In genomic region chr17:43701060-43701459, GRCm38 (mm10) we compare ENCODE assay signal across 9 mouse cellular contexts. TPM values are rescaled to one million over a fixed set of nuclear protein-coding genes. Genes with fewer than 3 reads are reported as not detected.
A peak's percentile ranks its signal among the peaks of the same experiment; 100 is the strongest.
DNase-seq lines count a peak whose midpoint lies in the region; ATAC-seq and TF ChIP-seq lines count a peak whose summit lies in the region.
"Had no signal": no experiment of that assay in that cellular context is flagged by ENCODE, and none has a peak within 500 bp of the region (broad histone marks: within the 10 kb centered on the region; RNA-seq: fewer than 3 reads in every experiment).

No protein-coding gene starts in this region.

- H3K9me3 ChIP-seq in liver, postnatal 0 days (ENCODE audit: low read length), result 0 out of 2 replicates have a peak, but pooled peaks cover 3% of the 10 kb centered on the region

- H3K4me1 ChIP-seq in liver, postnatal 0 days (ENCODE audit: insufficient read depth), result no peaks in the 10 kb centered on the region

- H3K4me2 ChIP-seq in liver, postnatal 0 days (ENCODE audit: low read depth, low read length), result no peak overlapping the region

- 62% methylated on average over 6 of the region's 6 CpGs for WGBS in liver, postnatal 0 days (ENCODE audit: insufficient replicate concordance)

- no peak overlapping the region for H3K4me3 ChIP-seq in liver, postnatal 0 days (ENCODE audit: low read depth, low read length)

- no peaks in the 10 kb centered on the region for H3K27me3 ChIP-seq in liver, postnatal 0 days (ENCODE audit: insufficient read depth, low read length)

- peak; percentile 72 for TF ChIP-seq CTCF in liver, postnatal 0 days (IDR thresholded peaks at IDR 0.05; ENCODE audit: low read depth)

- no peak overlapping the region for H3K9ac ChIP-seq in liver, postnatal 0 days (replicated peaks)

- H3K36me3 ChIP-seq in liver, postnatal 0 days (replicated peaks; ENCODE audit: insufficient read depth, low read length), result peaks cover 16% of the 10 kb centered on the region; the same call in 1 of the 2 replicates
- H3K36me3 ChIP-seq: G1E had no signal

- no peak overlapping the region for H3K27ac ChIP-seq in liver, postnatal 0 days (ENCODE audit: low read depth)

- peak; percentile 34 for DNase-seq in cerebellum, adult 11 months
- DNase-seq in urinary bladder, postnatal 14 days (ENCODE audit: low spot score), result peak; percentile 50
- no peak for DNase-seq in urinary bladder, adult 2 months (ENCODE audit: low spot score)
- DNase-seq in embryo, embryonic 11.5 days (ENCODE audit: low read depth, low spot score), result peak; percentile 20
- DNase-seq in kidney, adult 8-10 months, result peak; percentile 18 to 72
- DNase-seq in liver, postnatal 0 days, result peak; percentile 58
- DNase-seq in right cerebral cortex, postnatal 36 days (ENCODE audit: low spot score in 2 of 2), result peak; percentile 19 to 24

- no peak for TF ChIP-seq EP300 in liver, postnatal 0 days (IDR thresholded peaks at IDR 0.05; ENCODE audit: low read depth)

- ATAC-seq in cerebellum, adult (ENCODE audit: insufficient number of reproducible peaks, low FRiP score, low TSS enrichment), result no peak
- ATAC-seq in liver, postnatal 0 days, result no peak

RNA-seq across cellular contexts. Expression of gene Cyp39a1, which starts 33.8 kb away (rescaled TPM):
- polyA plus RNA-seq in urinary bladder, adult 2 months (2012; rRNA removed), result 9.9 and 10.5 TPM in 2 replicates
- 70.6 and 74.6 TPM in 2 replicates for polyA plus RNA-seq in liver, postnatal 0 days (2015; fragmentation: Nextera tagmentation; extraction: Ambion mirVana)
- polyA plus RNA-seq: G1E had no signal

RNA-seq across cellular contexts. Expression of gene Slc25a27, which starts 34.0 kb away (rescaled TPM):
- polyA plus RNA-seq in urinary bladder, adult 2 months (2012; rRNA removed), result 11.2 and 12.3 TPM in 2 replicates
- 1.5 and 1.8 TPM in 2 replicates for polyA plus RNA-seq in liver, postnatal 0 days (2015; fragmentation: Nextera tagmentation; extraction: Ambion mirVana)
- polyA plus RNA-seq: G1E had no signal
